Mouse (Mus musculus) NIH3T3 (cell line): ENCODE measurements at regions not wholly inside any gene's neighbourhood (a gene's known extent, or its start where the extent isn't known, plus 50 kb on each side); places are given as distances from the start of the nearest gene placed in this dataset.

Experiments
- DNase-seq: peaks from one replicate; pipeline ENCODE4 v3.0.0-alpha.2; 2012; ENCODE audit warnings: low read depth

- DNase-seq = peak; percentile 8
Measured at GRCm38 (mm10) chr11:18581078-18581800, 437.5 kb downstream of the Meis1 start.

DNA sequence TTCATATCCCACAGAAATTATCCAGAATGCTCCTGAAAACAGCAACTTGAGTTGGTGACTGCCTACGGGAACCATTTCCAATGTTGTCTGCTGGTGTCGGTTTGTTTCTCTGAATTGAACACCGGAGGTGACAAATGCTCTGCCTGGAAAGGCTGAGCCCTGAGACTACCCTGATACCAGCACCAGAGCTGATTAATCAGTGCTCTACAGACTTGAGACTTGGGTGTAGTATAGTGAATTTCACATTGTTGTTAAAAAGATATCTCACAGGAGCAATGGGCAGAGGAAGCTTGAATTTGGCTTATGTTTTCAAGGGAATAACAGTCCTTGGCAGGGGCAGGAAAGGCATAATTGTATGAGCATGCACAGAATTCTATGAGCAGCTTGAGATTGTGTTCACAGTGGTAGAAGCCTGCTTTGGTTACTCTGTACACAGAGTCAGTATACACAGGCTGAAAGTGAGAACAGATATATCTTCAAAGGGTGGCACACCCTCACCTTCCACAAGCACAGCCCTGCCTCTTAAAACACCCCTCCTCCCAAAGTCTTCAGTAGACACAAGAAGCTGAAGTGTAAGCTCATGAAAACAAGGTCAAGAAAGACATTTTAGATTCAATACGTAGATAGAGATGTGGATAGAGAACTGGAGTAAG is 447.1 kb downstream of the Meis1 start:
- DNase-seq = no peak

GRCm38 (mm10) chr11:18563011-18563410 is 455.8 kb downstream of the Meis1 start:
- DNase-seq = no peak

DNA sequence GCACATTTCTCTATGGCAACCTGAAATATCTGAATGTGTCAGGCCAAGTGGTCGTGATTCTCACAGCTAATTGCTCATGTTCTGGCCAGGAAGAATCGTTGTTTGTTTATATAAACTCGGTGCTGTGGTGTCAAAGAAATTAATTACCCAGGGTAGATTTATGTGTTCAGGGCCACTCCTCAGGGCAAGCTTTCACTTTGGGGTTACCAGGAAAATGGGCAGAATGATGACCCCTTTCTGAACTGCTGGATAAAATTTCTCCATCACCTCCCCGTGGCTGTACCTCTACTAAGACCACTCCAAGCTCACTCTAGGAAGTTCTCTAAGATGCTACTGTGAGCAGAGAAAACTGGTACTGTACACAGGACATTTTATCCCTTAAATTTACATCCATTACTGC is 460.1 kb downstream of the Meis1 start:
- no peak for DNase-seq

GRCm38 (mm10) chr11:18535592-18535857 is 483.3 kb downstream of the Meis1 start:
- no peak for DNase-seq

DNA sequence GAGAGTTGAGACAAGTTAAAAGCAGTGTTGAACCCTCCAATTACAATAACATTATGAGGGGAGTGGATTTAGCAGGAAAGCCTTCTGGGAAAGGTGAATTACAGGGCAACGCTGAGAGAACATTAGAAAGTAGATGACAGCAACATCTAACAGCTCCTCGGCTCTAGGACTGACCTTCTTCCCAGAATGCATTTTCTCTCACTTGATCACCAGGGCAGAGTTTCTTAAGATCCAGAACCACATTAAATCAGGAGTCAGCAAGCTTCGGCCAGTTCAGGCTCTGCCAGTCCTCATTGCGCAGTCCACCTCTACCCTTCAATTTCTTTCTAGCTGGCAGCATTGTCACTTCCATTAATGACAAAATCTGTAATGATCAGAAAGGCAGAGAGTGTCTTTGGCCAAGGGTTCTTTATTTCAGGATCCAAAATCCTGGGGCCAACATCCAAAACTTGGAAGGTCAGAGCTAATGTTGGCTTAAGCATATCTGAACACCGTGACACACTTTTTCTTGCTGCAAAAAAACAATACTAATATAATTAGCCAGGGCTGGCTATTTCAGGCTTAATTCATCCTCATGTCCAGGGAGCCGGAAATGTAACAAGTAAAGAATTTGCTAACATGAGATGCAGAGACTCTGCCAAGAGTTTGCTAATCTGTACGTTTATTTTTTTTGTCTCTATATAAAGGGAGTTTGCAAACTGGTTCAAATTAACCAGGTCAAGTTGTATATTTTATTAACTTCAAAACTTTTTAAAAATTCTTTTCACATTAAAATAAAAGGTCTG is 483.8 kb downstream of the Meis1 start:
- DNase-seq = peak; percentile 13

DNA sequence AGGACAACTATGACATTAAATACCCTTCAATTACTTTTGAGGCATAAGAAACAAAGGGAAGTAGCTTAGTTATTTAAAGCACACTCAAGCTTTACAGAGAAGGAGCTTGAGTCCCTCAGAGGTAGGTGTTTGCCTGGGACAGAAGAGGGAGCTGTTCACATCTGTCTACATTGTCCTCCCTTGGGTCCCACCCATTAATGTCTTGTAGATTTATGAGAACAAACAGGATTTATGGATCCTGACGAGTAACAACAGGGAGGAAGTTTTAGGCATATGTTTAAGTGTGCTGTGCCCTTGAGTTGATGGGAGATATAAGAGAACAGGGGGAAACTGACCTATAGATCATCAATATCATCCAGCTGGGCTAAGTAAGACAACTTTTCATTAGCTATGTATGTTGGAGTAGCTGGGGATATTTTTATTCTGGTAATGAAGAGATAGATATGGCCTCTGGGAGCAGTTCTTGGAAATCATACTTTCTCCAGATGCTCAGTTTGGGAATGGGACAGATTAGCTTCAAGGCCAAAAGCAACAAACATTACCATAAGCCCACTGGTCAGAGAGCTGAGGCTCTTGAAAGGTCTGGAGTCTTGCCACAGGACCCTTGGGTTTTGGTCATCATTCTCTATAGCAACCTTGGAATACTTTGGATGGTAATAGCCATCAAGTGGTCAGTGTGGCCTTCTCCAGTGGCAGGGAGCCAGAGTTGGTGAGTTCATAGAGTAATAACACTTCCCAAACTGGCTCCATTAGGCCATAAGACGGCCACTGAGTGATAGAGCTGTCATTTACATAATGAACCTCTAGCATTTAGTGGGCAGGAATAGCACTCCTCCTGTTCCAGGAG is 487.3 kb downstream of the Meis1 start:
- DNase-seq = peak; percentile 38

GRCm38 (mm10) chr11:18528568-18528967 is 490.2 kb downstream of the Meis1 start:
- no peak for DNase-seq

DNA sequence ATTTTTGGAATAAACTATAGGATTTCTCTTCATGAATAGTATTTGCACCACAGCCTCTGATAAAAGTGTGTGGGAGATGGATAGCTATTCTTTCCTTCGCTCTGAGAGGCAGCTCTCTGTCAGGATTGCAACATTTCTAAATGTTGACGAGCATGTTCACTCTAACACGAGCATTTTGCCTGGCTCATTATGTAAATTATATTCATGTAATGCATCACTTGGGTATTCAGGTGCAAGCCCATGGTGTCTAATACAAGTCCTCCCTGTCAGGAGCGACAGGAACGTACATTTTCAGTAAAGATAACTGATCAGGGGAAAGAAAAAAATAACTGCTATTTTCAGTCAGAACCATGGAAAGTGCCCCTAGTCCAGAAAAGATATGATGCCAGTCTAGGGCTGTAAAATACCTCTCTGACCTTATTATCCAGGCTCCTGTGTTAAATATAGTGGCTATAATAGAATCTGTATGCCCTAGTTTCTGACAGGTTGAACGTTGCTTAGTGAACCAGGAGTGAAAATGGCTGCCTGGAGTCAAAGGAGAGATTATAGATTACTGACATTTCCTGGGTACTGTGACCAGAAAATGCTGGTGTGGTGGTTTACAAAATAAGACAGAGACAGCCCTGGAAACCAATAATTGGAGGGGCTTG is 523.6 kb downstream of the Meis1 start:
- DNase-seq = no peak

- DNase-seq = no peak
Measured at GRCm38 (mm10) chr11:18493981-18494380, 524.8 kb downstream of the Meis1 start.

DNA sequence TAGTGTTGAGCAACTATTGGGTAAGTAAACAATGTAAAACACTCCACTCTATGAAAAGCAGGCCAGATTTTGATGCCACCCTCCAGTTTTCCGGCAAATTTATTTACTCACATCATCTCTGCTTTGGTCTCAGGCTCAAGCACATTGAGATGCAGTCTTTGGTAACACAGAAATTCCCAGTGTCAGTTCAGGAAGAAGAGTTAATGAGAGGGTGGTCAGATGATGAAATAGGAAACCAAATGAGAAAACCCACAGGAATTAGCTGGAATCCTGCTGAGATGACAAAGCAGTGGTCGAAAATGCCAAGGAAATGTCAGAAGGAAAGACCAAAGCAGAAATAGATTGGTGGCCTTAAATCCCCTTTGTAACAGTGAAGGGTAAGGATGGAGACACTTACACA is 525.7 kb downstream of the Meis1 start:
- DNase-seq = peak; percentile 54

DNA sequence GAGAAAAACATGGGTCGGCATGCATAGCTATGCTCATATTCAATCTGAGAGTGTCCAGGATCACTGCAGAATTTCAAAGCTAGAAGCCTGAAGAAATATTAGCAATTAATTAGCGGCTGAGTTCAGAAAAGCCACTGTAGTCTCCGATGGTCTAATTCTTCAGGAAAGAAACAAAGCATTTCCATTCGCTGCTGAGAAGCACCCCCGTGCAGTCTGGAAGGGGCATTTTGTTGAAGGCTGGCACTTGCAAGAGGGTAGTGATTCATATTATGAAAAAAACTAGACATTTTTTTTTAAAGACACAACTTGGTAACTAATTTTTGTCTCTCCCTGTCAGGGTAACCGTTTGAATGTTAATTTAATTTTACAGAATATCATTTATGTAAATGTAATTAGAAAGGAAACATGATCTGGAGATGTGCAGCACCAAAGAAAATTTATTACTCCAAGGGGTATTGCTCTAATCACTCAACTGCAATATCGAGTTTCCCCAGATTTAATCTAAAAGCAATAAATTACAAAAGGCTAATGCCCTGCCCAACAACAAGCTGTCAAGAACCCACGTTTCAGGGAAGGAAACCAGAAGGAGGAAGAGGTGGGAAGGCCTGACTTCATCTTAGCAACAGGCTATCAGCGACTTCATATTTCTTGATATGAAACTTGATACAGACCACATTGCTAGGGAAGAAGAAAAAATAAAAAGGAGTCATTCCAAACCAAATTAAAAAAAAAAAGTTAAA is 529.1 kb downstream of the Meis1 start:
- no peak for DNase-seq

DNA sequence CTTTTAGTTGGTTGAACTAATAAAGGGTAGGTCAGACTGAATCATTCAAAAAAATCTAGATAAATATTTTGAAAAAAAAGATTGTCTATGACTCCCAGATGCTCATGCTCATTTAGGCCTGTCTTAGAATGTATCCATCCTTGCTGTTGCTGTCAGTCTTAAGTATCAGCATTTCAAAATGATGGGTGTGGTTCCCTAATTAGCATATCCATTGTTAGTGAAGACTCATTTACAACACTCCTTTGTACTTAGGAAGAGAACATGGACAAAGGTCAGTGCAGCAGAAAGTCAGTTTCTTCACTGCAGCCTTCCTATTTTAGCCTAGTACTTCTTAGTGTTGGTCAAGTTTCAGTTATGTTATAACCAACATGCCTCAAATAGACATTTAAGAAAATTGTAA is 525.2 kb upstream of the Etaa1 start:
- DNase-seq = no peak

- no peak for DNase-seq
Measured at GRCm38 (mm10) chr11:18451271-18451670, 497.6 kb upstream of the Etaa1 start.

GRCm38 (mm10) chr11:18448879-18449278 is 495.2 kb upstream of the Etaa1 start:
- no peak for DNase-seq

DNA sequence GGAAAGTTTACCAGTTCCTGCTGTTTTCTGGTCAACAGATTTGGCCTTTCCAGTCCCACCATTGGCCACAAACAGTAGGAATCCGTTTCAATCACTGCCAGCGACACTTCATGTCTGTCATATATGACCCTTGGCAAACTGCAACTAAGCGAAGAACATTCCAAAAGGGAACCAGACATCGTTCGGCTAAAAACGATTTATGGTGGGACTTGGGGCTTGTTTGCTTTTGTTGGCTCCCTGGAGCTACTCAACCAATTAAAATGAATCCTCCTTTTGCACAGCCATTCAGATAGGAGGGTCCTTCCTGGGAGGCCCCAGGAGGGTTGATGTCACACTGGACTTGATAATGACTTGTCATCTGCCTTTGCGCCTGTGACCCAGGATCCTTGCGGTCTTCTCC is 490.9 kb upstream of the Etaa1 start:
- no peak for DNase-seq

DNA sequence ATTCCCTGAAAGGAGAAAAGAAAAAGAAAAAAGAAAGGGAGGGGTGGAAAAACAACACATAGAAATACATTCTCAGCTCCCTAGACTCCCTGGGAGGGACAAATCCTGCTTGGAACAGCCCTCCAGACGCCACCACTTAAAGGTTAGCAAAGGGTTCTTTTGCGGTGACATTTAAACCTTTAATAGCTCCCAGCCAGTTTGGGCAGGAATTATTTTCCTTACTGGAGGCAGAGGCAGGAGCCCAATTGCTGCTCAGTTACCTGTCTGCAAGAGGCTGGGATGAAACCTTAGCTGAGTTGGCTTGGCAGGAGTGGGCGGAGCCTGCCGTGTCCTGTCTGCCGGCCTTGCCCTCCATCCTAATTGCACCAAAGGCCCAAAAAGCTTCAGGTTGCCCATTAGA is 490.4 kb upstream of the Etaa1 start:
- no peak for DNase-seq

- no peak for DNase-seq
Measured at GRCm38 (mm10) chr11:18443156-18443555, 489.5 kb upstream of the Etaa1 start.

DNA sequence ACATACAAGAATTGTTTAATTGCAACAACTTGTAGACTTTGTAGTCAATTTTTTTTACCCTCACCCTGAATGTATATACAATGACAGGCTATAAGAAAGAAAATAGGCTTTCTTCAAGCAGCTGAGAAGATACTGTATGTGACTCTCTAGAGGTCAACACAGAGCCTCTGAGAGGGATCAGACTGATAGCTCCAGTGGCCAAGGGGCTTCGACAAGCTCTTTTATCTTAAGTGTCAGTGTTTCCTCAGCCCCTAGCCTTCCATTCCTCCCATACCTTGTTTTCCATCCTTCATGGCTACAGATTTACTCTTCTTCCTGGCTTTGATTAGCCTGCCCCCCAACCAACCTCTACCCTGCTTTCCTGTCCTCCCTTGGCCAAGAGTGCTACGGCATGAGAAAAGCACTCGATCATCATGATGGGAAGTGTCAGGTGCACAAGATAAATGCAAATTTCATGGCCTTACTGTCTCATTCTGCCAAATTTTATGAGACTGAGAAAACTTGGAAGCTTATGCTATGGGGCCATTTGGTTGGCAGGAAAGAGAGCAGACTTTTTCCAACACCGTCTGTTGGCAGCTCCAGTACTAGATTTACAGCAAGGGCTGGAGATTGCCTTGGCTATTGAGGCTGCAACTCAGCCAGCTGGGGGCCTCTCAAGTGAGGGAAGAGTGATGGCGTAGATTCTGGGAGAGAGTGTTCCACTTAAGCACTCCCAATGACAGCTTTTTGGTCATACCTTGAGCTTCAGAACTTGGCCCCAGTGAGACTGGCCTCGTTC is 484.3 kb upstream of the Etaa1 start:
- no peak for DNase-seq

- no peak for DNase-seq
Measured at GRCm38 (mm10) chr11:18421076-18421475, 467.4 kb upstream of the Etaa1 start.
